Comparison of ENCODE assay signal across 18 mouse cellular contexts in the genomic region with DNA sequence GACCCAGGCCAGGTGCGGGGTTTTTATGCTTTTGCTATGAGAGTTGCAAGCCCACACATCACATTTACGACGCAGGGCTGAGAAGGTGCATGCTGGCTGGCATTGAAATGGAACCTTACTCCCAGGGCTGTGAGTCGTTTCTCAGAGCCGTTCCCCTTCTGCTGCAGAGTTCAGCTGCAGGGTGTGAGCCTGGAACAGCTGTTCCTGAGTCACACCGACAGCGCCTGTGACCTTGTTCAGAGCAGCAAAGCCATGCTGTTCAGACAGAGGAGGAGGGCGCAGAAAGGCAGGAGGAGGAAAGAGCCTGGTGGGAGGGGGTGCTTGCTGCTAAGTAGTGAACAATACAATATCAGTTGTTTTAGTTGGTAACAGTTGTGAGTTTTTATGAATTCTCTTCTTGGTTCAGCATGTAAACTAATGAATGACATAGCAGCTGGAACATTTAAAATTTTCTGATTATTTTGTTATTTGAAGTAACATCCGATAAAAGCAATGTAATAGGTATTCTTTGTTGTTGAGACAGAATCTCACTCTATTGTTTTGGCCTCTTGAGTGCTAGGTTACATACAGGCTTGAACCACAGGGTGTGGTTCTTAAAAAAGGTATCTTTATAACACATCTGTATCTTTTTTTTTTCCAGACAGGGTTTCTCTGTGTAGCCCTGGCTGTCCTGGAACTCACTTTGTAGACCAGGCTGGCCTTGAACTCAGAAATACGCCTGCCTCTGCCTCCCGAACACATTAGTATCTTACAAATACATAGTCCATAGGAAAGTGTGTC. TPM values are rescaled to one million over a fixed set of nuclear protein-coding genes. Genes with fewer than 3 reads are reported as not detected.
A peak's percentile ranks its signal among the peaks of the same experiment; 100 is the strongest.
DNase-seq lines count a peak whose midpoint lies in the region; ATAC-seq and TF ChIP-seq lines count a peak whose summit lies in the region.
"Had no signal": no experiment of that assay in that cellular context is flagged by ENCODE, and none has a peak within 500 bp of the region (broad histone marks: within the 10 kb centered on the region; RNA-seq: fewer than 3 reads in every experiment).

No protein-coding gene starts in this region.

- 76% methylated on average over 11 of the region's 11 CpGs for WGBS in liver, embryonic 15.5 days (ENCODE audit: insufficient replicate concordance)
- WGBS in forebrain, embryonic 12.5 days: 91% methylated on average over 11 of the region's 11 CpGs
- 77% methylated on average over 11 of the region's 11 CpGs for WGBS in heart, embryonic 12.5 days

- intact Hi-C loops in heart, postnatal 25 days (cut with DNase I): no loop called here

- TF ChIP-seq POLR2A in ES-Bruce4 (IDR thresholded peaks at IDR 0.05; ENCODE audit: insufficient read depth, low read length): no peak

- H3K36me3 ChIP-seq in ES-Bruce4 (ENCODE audit: control insufficient read depth, insufficient read depth, low read length, poor library complexity, severe bottlenecking): peaks cover 68% of the 10 kb centered on the region
- peaks cover 92% of the 10 kb centered on the region for H3K36me3 ChIP-seq in liver, embryonic 15.5 days (replicated peaks)
- peaks cover 92% of the 10 kb centered on the region for H3K36me3 ChIP-seq in forebrain, embryonic 12.5 days (replicated peaks)
- peaks cover 82% of the 10 kb centered on the region for H3K36me3 ChIP-seq in heart, embryonic 12.5 days

- no peak overlapping the region for H3K4me3 ChIP-seq in ES-Bruce4 (ENCODE audit: low read depth, low read length)
- H3K4me3 ChIP-seq in liver, embryonic 15.5 days (replicated peaks): no peak overlapping the region
- H3K4me3 ChIP-seq in forebrain, embryonic 12.5 days (replicated peaks): no peak overlapping the region
- no peak overlapping the region for H3K4me3 ChIP-seq in heart, embryonic 12.5 days
- H3K4me3 ChIP-seq: embryonic facial prominence, embryonic 12.5 days; heart, adult 2 months had no signal

- no peaks in the 10 kb centered on the region for H3K27me3 ChIP-seq in ES-Bruce4 (ENCODE audit: control insufficient read depth, insufficient read depth, low read length, poor library complexity, severe bottlenecking)
- H3K27me3 ChIP-seq in liver, embryonic 15.5 days: no peaks in the 10 kb centered on the region
- no peaks in the 10 kb centered on the region for H3K27me3 ChIP-seq in forebrain, embryonic 12.5 days
- H3K27me3 ChIP-seq in heart, embryonic 12.5 days (replicated peaks): no peaks in the 10 kb centered on the region
- H3K27me3 ChIP-seq: CH12.LX; embryonic facial prominence, embryonic 12.5 days had no signal

- peak; percentile 61 for ATAC-seq in liver, embryonic 15.5 days (ENCODE audit: insufficient read depth)
- ATAC-seq in forebrain, embryonic 12.5 days (ENCODE audit: low FRiP score): no peak
- no peak for ATAC-seq in heart, embryonic 12.5 days (ENCODE audit: insufficient number of reproducible peaks, low FRiP score)
- ATAC-seq: activated CD4-positive, CD25-positive, alpha-beta regulatory T cell, adult 4 months; forebrain, postnatal 0 days; midbrain, embryonic 16.5 days had no signal

- H3K4me2 ChIP-seq in liver, embryonic 15.5 days: no peak overlapping the region
- no peak overlapping the region for H3K4me2 ChIP-seq in forebrain, embryonic 12.5 days
- no peak overlapping the region for H3K4me2 ChIP-seq in heart, embryonic 12.5 days
- H3K4me2 ChIP-seq: embryonic facial prominence, embryonic 12.5 days had no signal

- DNase-seq in heart, adult 11 months: peak; percentile 79
- no peak for DNase-seq in heart, postnatal 25 days (ENCODE audit: low spot score)
- DNase-seq in adrenal gland, postnatal 14 days: peak; percentile 44
- DNase-seq in layer of hippocampus, postnatal 25 days (ENCODE audit: extremely low spot score in 1 of 2, low spot score in 1 of 2): no peak
- DNase-seq: forebrain, postnatal 0 days; heart, adult 2 months; heart, postnatal 4 days; kidney, adult 11 months; lung, postnatal 4 days; right cerebral cortex, postnatal 25 days had no signal

- peak overlapping the region; percentile 6 for H3K27ac ChIP-seq in ES-Bruce4 (ENCODE audit: insufficient read depth, low read length)
- H3K27ac ChIP-seq in liver, embryonic 15.5 days (replicated peaks): no peak overlapping the region
- H3K27ac ChIP-seq in forebrain, embryonic 12.5 days: no peak overlapping the region
- no peak overlapping the region for H3K27ac ChIP-seq in heart, embryonic 12.5 days (ENCODE audit: poor library complexity, severe bottlenecking)
- H3K27ac ChIP-seq: embryonic facial prominence, embryonic 12.5 days; heart, adult 2 months had no signal

- H3K9ac ChIP-seq in ES-Bruce4 (ENCODE audit: low read depth, poor library complexity, severe bottlenecking): no peak overlapping the region
- no peak overlapping the region for H3K9ac ChIP-seq in liver, embryonic 15.5 days
- H3K9ac ChIP-seq in forebrain, embryonic 12.5 days: no peak overlapping the region
- H3K9ac ChIP-seq in heart, embryonic 12.5 days: no peak overlapping the region
- H3K9ac ChIP-seq: embryonic facial prominence, embryonic 12.5 days; forebrain, postnatal 0 days had no signal

- H3K4me1 ChIP-seq in ES-Bruce4 (ENCODE audit: control insufficient read depth, insufficient read depth, low read length): no peaks in the 10 kb centered on the region
- H3K4me1 ChIP-seq in liver, embryonic 15.5 days (replicated peaks): peaks cover 5% of the 10 kb centered on the region
- no peaks in the 10 kb centered on the region for H3K4me1 ChIP-seq in forebrain, embryonic 12.5 days
- H3K4me1 ChIP-seq in heart, embryonic 12.5 days (replicated peaks): no peaks in the 10 kb centered on the region
- H3K4me1 ChIP-seq: embryonic facial prominence, embryonic 12.5 days had no signal

- TF ChIP-seq CTCF in ES-Bruce4 (IDR thresholded peaks at IDR 0.05; ENCODE audit: low read depth, low read length): no peak

- peak; percentile 61; the same call in 1 of the 2 replicates for TF ChIP-seq EP300 in ES-Bruce4 (IDR thresholded peaks at IDR 0.05; ENCODE audit: insufficient read depth, low read depth, low read length)

- H3K9me3 ChIP-seq in ES-Bruce4 (replicated peaks; ENCODE audit: control insufficient read depth, insufficient read depth, low read length, poor library complexity, severe bottlenecking): no peaks in the 10 kb centered on the region
- no peaks in the 10 kb centered on the region for H3K9me3 ChIP-seq in liver, embryonic 15.5 days (replicated peaks)
- H3K9me3 ChIP-seq in forebrain, embryonic 12.5 days: no peaks in the 10 kb centered on the region
- no peaks in the 10 kb centered on the region for H3K9me3 ChIP-seq in heart, embryonic 12.5 days (replicated peaks)
- H3K9me3 ChIP-seq: embryonic facial prominence, embryonic 12.5 days had no signal

RNA-seq across cellular contexts. Expression of gene Drosha, which starts 23.8 kb away (rescaled TPM):
- total RNA-seq in heart, postnatal 25 days (2021): 10 to 100 TPM; 35.2 to 35.8 TPM
- 120 and 123 TPM in 2 replicates for polyA plus RNA-seq in ES-Bruce4 (2011; ENCODE audit: insufficient read depth, insufficient read length, low read depth, missing spikeins)
- 33.8 and 36.5 TPM in 2 replicates for total RNA-seq in adrenal gland, postnatal 14 days (2021)
- polyA plus RNA-seq in liver, embryonic 15.5 days (2015; fragmentation: Nextera tagmentation; extraction: Ambion mirVana): 11.1 and 11.2 TPM in 2 replicates
- total RNA-seq in layer of hippocampus, postnatal 25 days (2021): 10 to 100 TPM; 80.2 to 91.8 TPM
- 73.9 and 81.9 TPM in 2 replicates for polyA plus RNA-seq in forebrain, embryonic 12.5 days (2016; fragmentation: Nextera tagmentation; extraction: Ambion mirVana)
- 42.1 and 43.2 TPM in 2 replicates for polyA plus RNA-seq in heart, embryonic 12.5 days (2016; fragmentation: Nextera tagmentation; extraction: Ambion mirVana)

RNA-seq across cellular contexts. Expression of gene 6030458C11Rik, which starts 23.9 kb away (rescaled TPM):
- 10 to 100 TPM; 12.6 to 13.5 TPM for total RNA-seq in heart, postnatal 25 days (2021)
- polyA plus RNA-seq in ES-Bruce4 (2011; ENCODE audit: insufficient read depth, insufficient read length, low read depth, missing spikeins): 49.5 and 54.8 TPM in 2 replicates
- 12.4 and 14.2 TPM in 2 replicates for total RNA-seq in adrenal gland, postnatal 14 days (2021)
- polyA plus RNA-seq in liver, embryonic 15.5 days (2015; fragmentation: Nextera tagmentation; extraction: Ambion mirVana): 23.9 and 25.4 TPM in 2 replicates
- total RNA-seq in layer of hippocampus, postnatal 25 days (2021): 10 to 100 TPM; 25.5 to 26.5 TPM
- 34.9 and 38.3 TPM in 2 replicates for polyA plus RNA-seq in forebrain, embryonic 12.5 days (2016; fragmentation: Nextera tagmentation; extraction: Ambion mirVana)
- 32.3 and 32.9 TPM in 2 replicates for polyA plus RNA-seq in heart, embryonic 12.5 days (2016; fragmentation: Nextera tagmentation; extraction: Ambion mirVana)

Comparison
In these comparisons a context has a peak if more than half of its experiments do, and no peak if none do; other contexts are left out.
1. DNase-seq: peak in heart, adult 11 months (single experiment) and adrenal gland, postnatal 14 days (single experiment); none in heart, postnatal 25 days (single experiment) and layer of hippocampus, postnatal 25 days (0 of 2).